Mouse (Mus musculus): ENCODE measurements around the gene Uxs1. TPM values are rescaled to one million over a fixed set of nuclear protein-coding genes. Genes with fewer than 3 reads are reported as not detected.

Gene Uxs1
- polyA plus RNA-seq, 1 experiment from 2014 or later, result 20.2 TPM

DNA sequence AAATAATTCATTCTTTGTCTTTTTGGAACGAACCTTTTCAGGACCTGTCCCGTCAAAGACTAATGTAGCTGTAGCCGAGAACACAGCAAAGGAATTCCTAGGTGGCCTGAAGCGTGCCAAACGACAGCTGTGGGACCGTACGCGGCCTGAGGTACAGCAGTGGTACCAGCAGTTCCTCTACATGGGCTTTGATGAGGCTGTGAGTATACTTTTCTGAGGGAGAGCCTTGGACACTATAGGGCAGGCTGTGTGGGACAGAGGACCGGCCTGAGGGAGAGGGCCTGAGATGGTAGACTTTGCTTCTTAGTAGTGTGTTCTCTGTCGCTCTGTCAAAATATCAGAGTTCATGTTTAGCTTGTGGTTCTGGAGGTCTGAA, 89.1 kb downstream of the Uxs1 start:
- H3K27me3 ChIP-seq (ENCODE audit: control insufficient read depth, insufficient read depth, low read length), result no peaks in the 10 kb centered on the region
- 86% methylated on average over 10 of the region's 10 CpGs for WGBS
- no peak overlapping the region for H3K4me3 ChIP-seq (ENCODE audit: low read depth, low read length)
- no peak overlapping the region for H3K4me2 ChIP-seq (replicated peaks; ENCODE audit: low read depth)
- no peak overlapping the region for H3K27ac ChIP-seq (replicated peaks)
- ATAC-seq (ENCODE audit: low FRiP score, low TSS enrichment) (no peak), DNase-seq (ENCODE audit: low spot score) (no peak)
- H3K9ac ChIP-seq (ENCODE audit: low read length), result no peak overlapping the region
- no peaks in the 10 kb centered on the region for H3K36me3 ChIP-seq (ENCODE audit: control insufficient read depth, insufficient read depth, low read length)
- TF ChIP-seq CTCF (IDR thresholded peaks at IDR 0.05; ENCODE audit: low read depth) (no peak), EP300 (optimal IDR thresholded peaks at IDR 0.05) (no peak)
- H3K9me3 ChIP-seq (ENCODE audit: control insufficient read depth, low read length), result no peaks in the 10 kb centered on the region
- no peaks in the 10 kb centered on the region for H3K4me1 ChIP-seq (replicated peaks; ENCODE audit: control insufficient read depth, insufficient read depth)

DNA sequence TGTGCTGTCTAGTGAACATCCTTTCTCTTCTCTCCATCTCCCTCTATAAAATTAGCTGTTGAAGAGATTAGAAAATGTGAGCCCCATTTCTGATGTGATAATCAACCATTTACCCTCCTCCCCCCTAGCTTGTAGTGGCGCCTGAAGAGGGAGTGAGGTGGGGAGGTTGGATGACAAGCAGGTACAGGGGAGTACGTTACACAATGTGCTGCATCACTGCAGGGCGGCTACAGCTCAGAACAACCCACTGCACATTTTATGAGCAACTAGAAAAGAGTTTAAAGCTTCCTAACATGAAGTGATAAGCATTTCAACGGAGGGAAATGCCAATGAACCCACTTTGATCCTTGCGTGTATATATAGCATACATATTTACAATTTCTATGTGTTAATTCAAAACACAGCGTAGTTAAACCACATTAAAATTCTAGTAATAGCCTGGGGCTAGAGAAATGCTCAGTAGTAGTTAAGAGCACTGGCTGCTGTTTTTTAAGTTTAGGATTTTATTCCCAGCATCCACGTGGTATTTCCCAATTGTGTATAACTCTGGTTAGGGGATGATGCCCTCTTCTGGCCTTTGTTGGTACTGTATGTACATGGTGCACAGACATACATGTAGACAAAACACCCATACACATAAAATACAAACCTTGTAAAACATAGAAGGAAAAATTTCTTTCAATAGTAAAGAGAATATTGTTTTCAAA, 89.6 kb downstream of the Uxs1 start:
- Histone ChIP-seq H3K4me1 (replicated peaks; ENCODE audit: control insufficient read depth, insufficient read depth) (no peaks in the 10 kb centered on the region), H3K36me3 (ENCODE audit: control insufficient read depth, insufficient read depth, low read length) (no peaks in the 10 kb centered on the region), H3K4me3 (ENCODE audit: low read depth, low read length) (no peak overlapping the region), H3K9ac (ENCODE audit: low read length) (no peak overlapping the region), H3K9me3 (ENCODE audit: control insufficient read depth, low read length) (no peaks in the 10 kb centered on the region), H3K27me3 (ENCODE audit: control insufficient read depth, insufficient read depth, low read length) (no peaks in the 10 kb centered on the region), H3K27ac (replicated peaks) (no peak overlapping the region), H3K4me2 (replicated peaks; ENCODE audit: low read depth) (no peak overlapping the region)
- TF ChIP-seq CTCF (IDR thresholded peaks at IDR 0.05; ENCODE audit: low read depth), result peak; percentile 82
- no peak for TF ChIP-seq EP300 (optimal IDR thresholded peaks at IDR 0.05)
- 71% methylated on average over 7 of the region's 7 CpGs for WGBS
- ATAC-seq (ENCODE audit: low FRiP score, low TSS enrichment), result 0 out of 2 replicates have a peak, but pooled peaks have one; percentile 53
- DNase-seq (ENCODE audit: low spot score), result peak; percentile 44

DNA sequence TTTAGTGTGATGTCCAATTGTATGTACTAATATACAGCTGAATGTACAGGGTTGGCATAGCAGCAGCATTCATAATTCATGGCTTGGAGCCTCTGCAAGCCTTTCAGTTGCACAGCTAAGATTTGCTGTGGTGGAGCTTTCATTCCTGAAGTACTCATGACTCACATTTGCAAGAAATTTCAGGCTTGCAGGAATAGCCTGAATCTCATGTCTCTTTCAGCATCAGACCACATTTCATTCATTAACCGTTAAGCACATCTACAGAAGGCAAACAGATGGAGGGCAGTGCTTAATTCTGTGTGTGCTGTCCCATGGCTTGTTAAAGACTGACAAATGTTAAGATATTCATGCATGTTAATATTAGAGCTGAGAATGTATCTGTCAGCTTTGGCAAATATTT, 94.9 kb downstream of the Uxs1 start:
- no peaks in the 10 kb centered on the region for H3K9me3 ChIP-seq (ENCODE audit: control insufficient read depth, low read length)
- H3K4me3 ChIP-seq (ENCODE audit: low read depth, low read length), result no peak overlapping the region
- DNase-seq (ENCODE audit: low spot score) (no peak), ATAC-seq (ENCODE audit: low FRiP score, low TSS enrichment) (no peak)
- no peaks in the 10 kb centered on the region for H3K27me3 ChIP-seq (ENCODE audit: control insufficient read depth, insufficient read depth, low read length)
- no peaks in the 10 kb centered on the region for H3K4me1 ChIP-seq (replicated peaks; ENCODE audit: control insufficient read depth, insufficient read depth)
- 71% methylated on average over 1 of the region's 1 CpGs for WGBS
- H3K9ac ChIP-seq (ENCODE audit: low read length), result no peak overlapping the region
- H3K36me3 ChIP-seq (ENCODE audit: control insufficient read depth, insufficient read depth, low read length), result no peaks in the 10 kb centered on the region
- H3K27ac ChIP-seq (replicated peaks), result no peak overlapping the region
- no peak for TF ChIP-seq EP300 (optimal IDR thresholded peaks at IDR 0.05)
- TF ChIP-seq CTCF (IDR thresholded peaks at IDR 0.05; ENCODE audit: low read depth), result no peak
- no peak overlapping the region for H3K4me2 ChIP-seq (replicated peaks; ENCODE audit: low read depth)

DNA sequence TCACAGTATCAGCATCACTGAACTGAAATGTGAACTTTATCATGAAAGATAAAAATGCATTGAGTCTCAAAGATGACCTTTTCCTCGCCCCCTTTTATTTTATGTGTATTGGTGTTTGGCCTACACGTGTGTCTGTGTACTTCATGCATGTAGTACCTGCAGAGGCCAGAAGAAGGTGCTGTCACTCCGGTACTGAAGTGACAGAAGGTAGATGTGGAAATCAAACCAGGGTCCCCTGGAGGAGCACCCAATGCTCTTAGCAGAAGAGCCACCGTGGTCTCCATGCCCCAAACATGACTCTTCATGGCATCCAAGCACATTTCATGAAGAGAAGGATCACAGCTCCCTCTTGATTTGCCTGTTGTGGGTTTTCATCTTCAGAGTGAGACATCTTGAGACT, 95.5 kb downstream of the Uxs1 start:
- Histone ChIP-seq H3K27me3 (ENCODE audit: control insufficient read depth, insufficient read depth, low read length) (no peaks in the 10 kb centered on the region), H3K4me1 (replicated peaks; ENCODE audit: control insufficient read depth, insufficient read depth) (no peaks in the 10 kb centered on the region), H3K27ac (replicated peaks) (no peak overlapping the region), H3K36me3 (ENCODE audit: control insufficient read depth, insufficient read depth, low read length) (no peaks in the 10 kb centered on the region), H3K9me3 (ENCODE audit: control insufficient read depth, low read length) (no peaks in the 10 kb centered on the region), H3K9ac (ENCODE audit: low read length) (no peak overlapping the region), H3K4me2 (replicated peaks; ENCODE audit: low read depth) (no peak overlapping the region), H3K4me3 (ENCODE audit: low read depth, low read length) (no peak overlapping the region)
- 79% methylated on average over 4 of the region's 4 CpGs for WGBS
- TF ChIP-seq EP300 (optimal IDR thresholded peaks at IDR 0.05) (no peak), CTCF (IDR thresholded peaks at IDR 0.05; ENCODE audit: low read depth) (peak; percentile 44)
- ATAC-seq (ENCODE audit: low FRiP score, low TSS enrichment), result no peak
- DNase-seq (ENCODE audit: low spot score), result no peak

DNA sequence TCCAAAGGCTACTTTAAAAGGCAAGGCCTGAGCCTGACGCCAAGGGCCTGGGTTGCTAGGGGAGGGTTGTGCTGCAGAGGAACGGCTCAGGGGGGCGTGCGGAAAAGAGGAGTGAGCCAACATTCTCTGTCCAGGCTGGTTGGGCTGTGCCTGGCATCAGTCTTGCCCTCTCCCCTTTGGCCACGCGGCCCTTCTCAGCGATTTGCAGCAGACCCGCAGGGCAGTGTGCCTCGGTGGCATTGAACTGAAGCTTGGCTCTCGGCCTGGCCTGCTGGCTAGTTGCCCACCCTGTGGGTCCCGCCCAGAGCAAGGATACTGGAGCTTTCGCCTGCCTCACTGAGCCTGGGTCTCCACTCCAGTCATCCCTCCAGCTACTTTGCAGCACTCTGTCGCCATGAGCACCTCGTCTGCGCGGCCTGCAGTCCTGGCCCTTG, 97.1 kb downstream of the Uxs1 start, which contains the start of gene 1500015O10Rik:
Gene 1500015O10Rik (plus strand): TSS at position 112 of the 434 bp plus-strand sequence.
- TF ChIP-seq CTCF (IDR thresholded peaks at IDR 0.05; ENCODE audit: low read depth) (no peak), EP300 (optimal IDR thresholded peaks at IDR 0.05) (no peak)
- Histone ChIP-seq H3K9me3 (ENCODE audit: control insufficient read depth, low read length) (no peaks in the 10 kb centered on the region), H3K4me1 (replicated peaks; ENCODE audit: control insufficient read depth, insufficient read depth) (no peaks in the 10 kb centered on the region), H3K4me3 (ENCODE audit: low read depth, low read length) (no peak within 1 kb of the TSS), H3K9ac (ENCODE audit: low read length) (no peak within 1 kb of the TSS), H3K27me3 (ENCODE audit: control insufficient read depth, insufficient read depth, low read length) (no peaks in the 10 kb centered on the region), H3K4me2 (replicated peaks; ENCODE audit: low read depth) (no peak within 1 kb of the TSS; the same call in 1 of the 2 replicates), H3K27ac (replicated peaks) (peak within 1 kb of the TSS; percentile 40; the same call in 1 of the 2 replicates), H3K36me3 (ENCODE audit: control insufficient read depth, insufficient read depth, low read length) (no peaks in the 10 kb centered on the region)
- 42% methylated on average over 16 of the region's 16 CpGs for WGBS
- DNase-seq (ENCODE audit: low spot score) (peak; percentile 46), ATAC-seq (ENCODE audit: low FRiP score, low TSS enrichment) (peak; percentile 69; the same call in 1 of the 2 replicates)

GRCm38 (mm10) chr1:43722459-43722858, 105.1 kb downstream of the Uxs1 start:
- no peak overlapping the region for H3K4me3 ChIP-seq (ENCODE audit: low read depth, low read length)
- H3K4me2 ChIP-seq (replicated peaks; ENCODE audit: low read depth), result no peak overlapping the region
- H3K27ac ChIP-seq (replicated peaks), result no peak overlapping the region
- H3K36me3 ChIP-seq (ENCODE audit: control insufficient read depth, insufficient read depth, low read length), result no peaks in the 10 kb centered on the region
- DNase-seq (ENCODE audit: low spot score), result no peak
- no peaks in the 10 kb centered on the region for H3K27me3 ChIP-seq (ENCODE audit: control insufficient read depth, insufficient read depth, low read length)
- H3K4me1 ChIP-seq (replicated peaks; ENCODE audit: control insufficient read depth, insufficient read depth), result no peaks in the 10 kb centered on the region
- WGBS, result 76% methylated on average over 1 of the region's 1 CpGs
- no peak overlapping the region for H3K9ac ChIP-seq (ENCODE audit: low read length)
- no peak for ATAC-seq (ENCODE audit: low FRiP score, low TSS enrichment)
- no peak for TF ChIP-seq CTCF (IDR thresholded peaks at IDR 0.05; ENCODE audit: low read depth)
- TF ChIP-seq EP300 (optimal IDR thresholded peaks at IDR 0.05), result no peak
- no peaks in the 10 kb centered on the region for H3K9me3 ChIP-seq (ENCODE audit: control insufficient read depth, low read length)

Data from stomach, postnatal 0 days (tissue).